Mouse (Mus musculus) G1E (cell line): ENCODE results near the gene Mylip. TPM values are rescaled to one million over a fixed set of nuclear protein-coding genes. Genes with fewer than 3 reads are reported as not detected.

Experiments
- ATAC-seq: 2 replicates; pipeline ENCODE4 v1.8.0; 2016; ENCODE audit warnings: mild to moderate bottlenecking; ENCODE audit not compliant: insufficient number of reproducible peaks, poor library complexity, low FRiP score, severe bottlenecking; ENCODE audit errors: extremely low read depth
- DNase-seq: peaks from one replicate; pipeline ENCODE4 v3.0.0; 2012; ENCODE audit warnings: low spot score
- H3K27me3 ChIP-seq: 2 replicates; pipeline ENCODE4 v1.6.1; 2012; ENCODE audit warnings: mild to moderate bottlenecking, low read length, inconsistent platforms; ENCODE audit not compliant: insufficient read depth
- H3K36me3 ChIP-seq: replicated peaks from 2 replicates; pipeline ENCODE3; 2012; ENCODE audit warnings: mild to moderate bottlenecking, inconsistent platforms
- H3K4me1 ChIP-seq: 2 replicates; pipeline ENCODE4 v1.6.1; 2012; ENCODE audit warnings: low read depth, low read length, inconsistent platforms, mixed read lengths; ENCODE audit not compliant: insufficient read depth
- H3K4me3 ChIP-seq: 2 replicates; pipeline ENCODE4 v1.5.1; 2012; ENCODE audit warnings: low read depth, mild to moderate bottlenecking, inconsistent platforms, low read length, moderate library complexity, mixed read lengths
- H3K9me3 ChIP-seq: replicated peaks from 2 replicates; pipeline ENCODE4 v1.6.1; 2012; ENCODE audit warnings: inconsistent platforms
- CTCF ChIP-seq: IDR thresholded peaks from 2 replicates; pipeline ENCODE4 v1.5.1; 2012; ENCODE audit warnings: low read depth, low read length, inconsistent platforms, mixed read lengths
- GATA1 ChIP-seq: IDR thresholded peaks from 2 replicates; pipeline ENCODE4 v1.6.1; 2012; ENCODE audit warnings: borderline replicate concordance, low read length, inconsistent platforms, mixed read lengths
- GATA2 ChIP-seq: IDR thresholded peaks from 2 replicates; pipeline ENCODE4 v1.6.1; 2012; ENCODE audit warnings: low read depth, low read length, inconsistent platforms, borderline replicate concordance
- POLR2AphosphoS5 ChIP-seq: IDR thresholded peaks from 2 replicates; pipeline ENCODE4 v1.6.1; 2012; ENCODE audit warnings: low read depth, low read length, inconsistent platforms; ENCODE audit not compliant: insufficient replicate concordance
- TAL1 ChIP-seq: conservative IDR thresholded peaks from 2 replicates; pipeline ENCODE4 v1.6.1; 2012; ENCODE audit warnings: low read depth, low read length, inconsistent platforms, mixed read lengths
- polyA plus RNA-seq: library from polyadenylated mRNA; stranded (reverse); fragments of >175 nt; gene quantifications from 2 replicates; pipeline ENCODE4 v1.2.3, GENCODE M21; 2012
- total RNA-seq, 2 experiments: library from RNA; stranded (forward) in 1 of 2; stranded (reverse) in 1 of 2; fragments of 200-1000 nt in 1 of 2; fragments of >200 nt in 1 of 2; fragmentation: Nextera tagmentation in 1 of 2; gene quantifications; 2 replicates each; pipeline ENCODE4 v1.2.3; 2014 to 2017

Gene Mylip
- total and polyA plus RNA-seq, 3 experiments = 0.03 to 0.68 (median 0.33) TPM

DNA sequence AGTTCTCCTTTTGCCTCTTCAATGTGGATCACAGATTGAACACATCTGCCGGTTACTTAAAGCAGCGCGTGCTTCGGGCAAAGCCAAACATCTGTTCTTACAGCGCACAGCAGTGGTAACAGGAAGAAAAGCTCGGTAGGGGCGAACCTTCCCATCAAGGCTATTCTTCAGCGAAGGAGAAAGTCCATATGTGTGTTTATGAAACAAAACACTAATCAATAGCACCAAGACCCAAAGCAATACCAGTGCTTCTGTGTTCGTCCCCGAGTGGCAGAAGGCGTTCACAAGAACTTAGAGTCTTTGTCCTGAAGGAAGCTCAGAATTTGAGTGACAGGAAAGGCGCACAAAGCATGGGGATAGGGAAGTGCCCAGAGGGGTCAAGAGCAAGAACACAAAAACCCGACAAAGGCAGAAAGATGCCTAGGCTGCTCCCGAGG lies 27.1 kb downstream of the Mylip start:
- TF ChIP-seq GATA1 (no peak), POLR2AphosphoS5 (no peak), TAL1 (no peak), CTCF (no peak), GATA2 (no peak)
- Histone ChIP-seq H3K4me3 (no peak overlapping the region), H3K9me3 (no peaks in the 10 kb centered on the region), H3K27me3 (peaks cover 56% of the 10 kb centered on the region), H3K4me1 (no peaks in the 10 kb centered on the region), H3K36me3 (no peaks in the 10 kb centered on the region)
- ATAC-seq = no peak
- no peak for DNase-seq

DNA sequence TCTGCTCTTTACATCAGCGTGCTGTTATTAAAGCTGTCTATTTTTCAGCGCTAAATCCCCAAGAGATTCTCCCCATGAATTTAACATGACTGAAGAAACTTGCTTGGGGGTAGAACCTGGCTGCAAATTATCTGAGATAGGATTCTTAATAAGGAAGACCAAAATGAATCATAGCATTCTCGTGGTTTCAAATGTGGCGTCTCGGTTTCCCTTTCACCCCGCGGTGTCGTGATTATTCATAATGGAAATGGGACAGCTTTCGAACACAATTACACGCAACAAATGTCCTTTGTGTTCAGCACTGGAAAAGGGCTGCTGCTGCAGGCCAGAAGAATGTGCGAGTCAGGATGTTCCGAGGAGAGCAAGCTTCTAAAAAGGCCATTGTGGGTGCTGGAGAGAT lies 29.4 kb downstream of the Mylip start:
- peaks cover 66% of the 10 kb centered on the region for H3K27me3 ChIP-seq
- DNase-seq (no peak), ATAC-seq (no peak)
- no peak overlapping the region for H3K4me3 ChIP-seq
- H3K4me1 ChIP-seq = no peaks in the 10 kb centered on the region
- no peaks in the 10 kb centered on the region for H3K9me3 ChIP-seq
- no peak for TF ChIP-seq GATA1
- no peak for TF ChIP-seq TAL1
- TF ChIP-seq GATA2 = no peak
- TF ChIP-seq CTCF = no peak
- TF ChIP-seq POLR2AphosphoS5 = no peak
- H3K36me3 ChIP-seq = no peaks in the 10 kb centered on the region

DNA sequence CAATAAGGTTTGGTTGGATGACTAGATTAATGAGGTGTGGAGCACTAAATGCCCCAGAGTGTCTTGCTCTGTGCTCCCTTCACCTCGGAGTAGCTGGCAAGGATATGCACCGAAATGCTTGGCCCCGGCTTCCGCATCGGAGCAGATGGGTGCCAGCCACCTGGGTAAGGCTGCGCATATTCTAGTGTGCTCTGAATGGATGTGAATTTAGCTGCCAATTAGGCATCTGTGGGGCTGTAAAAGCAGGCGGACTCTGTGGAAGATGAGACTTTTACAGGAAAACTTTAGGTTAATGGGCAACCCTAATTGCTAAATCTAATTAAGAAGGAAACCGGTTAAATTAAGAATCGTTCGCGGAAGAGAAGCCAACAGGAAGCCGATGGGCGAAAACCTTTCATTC lies 32.7 kb downstream of the Mylip start:
- TF ChIP-seq GATA2 = no peak
- TF ChIP-seq TAL1 = no peak
- no peak for TF ChIP-seq CTCF
- TF ChIP-seq GATA1 = no peak
- no peak for TF ChIP-seq POLR2AphosphoS5
- Histone ChIP-seq H3K4me1 (no peaks in the 10 kb centered on the region), H3K36me3 (no peaks in the 10 kb centered on the region), H3K9me3 (no peaks in the 10 kb centered on the region), H3K4me3 (no peak overlapping the region), H3K27me3 (peaks cover 60% of the 10 kb centered on the region)
- no peak for ATAC-seq
- DNase-seq = no peak

DNA sequence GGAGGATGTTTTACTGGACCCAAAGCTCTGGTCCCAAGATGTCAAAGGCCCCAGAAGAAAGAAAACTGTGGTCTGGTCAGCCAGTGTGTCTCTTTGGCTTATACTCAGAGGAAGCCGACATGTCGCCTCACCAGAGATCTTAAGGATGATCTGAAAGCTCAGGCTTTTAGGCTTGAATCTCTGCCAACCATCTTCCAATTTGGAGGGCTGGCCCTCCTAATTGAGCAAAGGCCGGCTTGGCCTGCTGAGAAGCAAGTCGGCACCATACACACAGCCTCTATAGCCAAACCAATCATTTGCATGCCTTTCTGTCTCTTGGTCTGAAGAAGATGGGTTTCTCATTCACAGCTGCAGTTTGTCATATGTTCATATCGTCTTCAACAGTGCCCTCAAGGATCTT lies 33.2 kb downstream of the Mylip start:
- ATAC-seq (no peak), DNase-seq (no peak)
- TF ChIP-seq TAL1 (no peak), POLR2AphosphoS5 (no peak), GATA2 (no peak), GATA1 (no peak), CTCF (no peak)
- Histone ChIP-seq H3K4me1 (no peaks in the 10 kb centered on the region), H3K36me3 (no peaks in the 10 kb centered on the region), H3K27me3 (peaks cover 58% of the 10 kb centered on the region), H3K4me3 (no peak overlapping the region), H3K9me3 (no peaks in the 10 kb centered on the region)

DNA sequence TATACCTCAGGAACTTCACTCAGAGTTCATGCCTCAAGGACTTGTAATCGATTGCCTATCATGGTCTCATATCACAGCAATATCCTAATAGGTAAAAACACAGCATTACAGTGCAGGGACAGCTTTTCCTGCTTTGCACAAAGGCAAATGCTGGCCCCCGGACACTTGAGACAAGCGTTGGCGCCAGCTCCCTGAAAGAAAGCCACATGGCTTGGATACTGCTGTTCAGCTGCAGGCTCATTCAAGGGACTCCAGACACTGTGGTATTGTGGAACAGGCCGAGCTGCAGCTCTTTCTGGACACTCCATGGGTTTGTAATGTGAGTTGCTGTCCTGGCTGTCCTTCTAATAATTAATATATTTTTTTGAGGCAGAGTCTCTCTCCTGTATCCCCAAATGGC lies 34.4 kb downstream of the Mylip start:
- peaks cover 57% of the 10 kb centered on the region for H3K27me3 ChIP-seq
- ATAC-seq (no peak), DNase-seq (no peak)
- no peaks in the 10 kb centered on the region for H3K4me1 ChIP-seq
- no peaks in the 10 kb centered on the region for H3K36me3 ChIP-seq
- no peaks in the 10 kb centered on the region for H3K9me3 ChIP-seq
- H3K4me3 ChIP-seq = no peak overlapping the region
- TF ChIP-seq GATA2 (no peak), TAL1 (no peak), GATA1 (no peak)

DNA sequence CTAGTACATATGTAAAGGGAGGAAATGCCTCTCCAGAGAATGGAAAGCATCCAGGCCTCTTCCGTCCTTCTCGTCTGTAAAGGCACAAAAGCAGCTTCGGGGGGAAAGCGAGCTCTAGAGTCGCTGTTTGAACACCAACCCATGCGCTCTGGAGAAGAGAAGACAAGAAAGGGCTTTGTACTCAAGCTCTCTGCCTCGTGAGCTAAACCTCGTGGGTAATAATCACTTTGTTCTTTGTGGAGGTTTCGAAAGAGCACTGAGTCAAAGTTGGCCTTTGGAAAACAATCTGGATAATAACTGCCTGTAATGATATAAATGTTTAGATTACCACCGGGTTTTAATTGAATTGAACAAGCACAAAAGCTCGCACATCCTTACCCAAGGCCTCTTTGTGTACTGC lies 39.7 kb downstream of the Mylip start:
- TF ChIP-seq CTCF (no peak), POLR2AphosphoS5 (no peak)
- Histone ChIP-seq H3K4me1 (no peaks in the 10 kb centered on the region), H3K4me3 (no peak overlapping the region), H3K27me3 (peaks cover 27% of the 10 kb centered on the region), H3K9me3 (no peaks in the 10 kb centered on the region), H3K36me3 (no peaks in the 10 kb centered on the region)
- ATAC-seq = no peak
- no peak for DNase-seq

DNA sequence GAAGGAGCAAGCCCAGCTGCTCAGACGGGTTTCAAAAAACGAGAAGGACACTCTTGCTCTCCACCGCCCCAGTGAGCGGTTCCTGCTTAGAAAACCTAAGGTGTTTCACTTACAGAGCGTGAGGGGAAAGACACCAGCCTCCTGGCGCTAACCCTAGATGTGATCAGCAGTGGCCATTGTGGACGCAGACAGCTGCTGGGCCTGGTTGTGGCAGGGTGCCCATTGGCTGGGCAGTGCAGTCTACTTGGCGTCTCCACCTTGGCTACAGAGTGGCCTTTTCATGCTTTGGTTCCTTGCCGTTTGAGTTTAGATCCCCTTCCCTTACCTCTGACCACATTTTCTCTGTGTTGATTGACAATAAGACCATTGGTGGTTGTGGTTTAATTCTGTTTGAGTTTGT lies 47.6 kb downstream of the Mylip start:
- no peak overlapping the region for H3K4me3 ChIP-seq
- ATAC-seq (no peak), DNase-seq (no peak)
- no peaks in the 10 kb centered on the region for H3K4me1 ChIP-seq
- no peak for TF ChIP-seq TAL1
- no peak for TF ChIP-seq CTCF
- no peak for TF ChIP-seq GATA2
- TF ChIP-seq GATA1 = no peak
- no peak for TF ChIP-seq POLR2AphosphoS5
- H3K27me3 ChIP-seq = peaks cover 32% of the 10 kb centered on the region
- H3K9me3 ChIP-seq = no peaks in the 10 kb centered on the region
- no peaks in the 10 kb centered on the region for H3K36me3 ChIP-seq
